Mouse (Mus musculus) thymus, adult 2 months (tissue): ENCODE measurements around the gene Slc35a5.

Experiments
- CTCF ChIP-seq: fragments of 200-500 bp; IDR thresholded peaks from 2 replicates; pipeline ENCODE4 v1.5.1; 2012; ENCODE audit warnings: mild to moderate bottlenecking, control low read depth, low read length, moderate library complexity, borderline replicate concordance; ENCODE audit not compliant: control insufficient read depth, poor library complexity, insufficient read depth; ENCODE audit errors: extremely low read depth
- POLR2A ChIP-seq: fragments of 200-500 bp; IDR thresholded peaks from 2 replicates; pipeline ENCODE4 v1.6.1; 2012; ENCODE audit warnings: mild to moderate bottlenecking, low read length, control low read depth, moderate library complexity; ENCODE audit not compliant: control insufficient read depth, poor library complexity, insufficient read depth; ENCODE audit errors: extremely low read depth

DNA sequence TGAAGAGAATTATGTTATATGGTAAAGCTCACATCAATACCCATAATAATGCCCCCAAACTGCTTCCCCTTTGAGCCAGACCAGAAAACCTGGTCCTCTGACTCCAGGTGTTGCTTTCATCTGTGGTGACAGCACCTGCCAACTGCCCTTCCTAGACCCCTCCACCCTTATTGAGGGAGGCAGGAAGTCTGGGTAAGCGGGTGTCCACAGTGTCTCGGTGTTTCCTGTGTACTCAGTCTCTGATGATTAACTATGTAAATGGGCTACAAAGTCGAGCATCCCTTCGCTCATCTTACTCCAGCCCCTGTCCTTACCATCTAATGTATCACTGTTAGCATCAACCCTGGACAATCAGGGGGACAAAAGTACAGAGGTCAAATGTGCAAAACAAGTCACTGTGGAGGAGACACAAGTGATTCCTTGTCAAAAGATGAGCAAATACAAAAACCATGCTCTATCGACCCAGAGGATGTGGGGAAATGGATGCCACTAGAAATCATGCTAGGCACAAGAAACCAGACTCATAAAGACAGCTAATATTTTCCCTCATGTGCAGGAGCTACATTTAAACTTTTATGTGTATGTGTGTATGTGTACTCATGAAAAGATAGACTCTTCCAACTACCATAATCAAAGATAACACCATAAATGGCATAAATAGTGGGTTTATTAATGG, 50.2 kb downstream of the Slc35a5 start:
- TF ChIP-seq CTCF (no peak), POLR2A (no peak)
